Mouse (Mus musculus) bone marrow, adult 2 months (tissue): ENCODE measurements around the gene Wasf3.

Source experiments
- CTCF ChIP-seq: fragments of 200-500 bp; IDR thresholded peaks from 2 replicates; pipeline ENCODE4 v1.5.1; 2011; ENCODE audit warnings: low read length, control low read depth; ENCODE audit not compliant: control insufficient read depth, insufficient read depth
- POLR2A ChIP-seq: fragments of 200-500 bp; IDR thresholded peaks from 2 replicates; pipeline ENCODE4 v1.6.1; 2011; ENCODE audit warnings: low read depth, mild to moderate bottlenecking, control low read depth, low read length, borderline replicate concordance; ENCODE audit not compliant: control insufficient read depth

DNA sequence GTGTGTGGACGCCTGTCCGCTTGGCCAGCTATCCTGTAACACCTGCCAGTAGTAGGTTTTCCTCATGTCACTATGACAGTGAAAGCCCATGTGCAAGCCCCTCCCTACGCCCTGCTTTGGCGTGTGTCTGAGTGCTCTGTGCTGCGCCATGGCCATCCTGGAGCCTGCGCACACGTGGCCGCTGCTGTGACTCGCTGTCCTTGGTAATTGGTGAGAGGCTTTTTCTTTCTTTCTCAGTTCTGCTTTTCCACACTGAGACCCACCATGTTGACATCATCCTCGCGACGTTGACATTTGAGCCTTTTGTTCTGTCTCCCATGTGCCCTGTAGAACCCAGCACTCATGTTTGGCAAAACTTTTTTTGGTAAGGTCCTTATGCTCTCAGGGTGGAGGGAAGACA is 87.0 kb downstream of the Wasf3 start:
- TF ChIP-seq POLR2A (no peak), CTCF (no peak)
